Mouse (Mus musculus): Measurements from ENCODE around the gene Bod1. TPM values are rescaled to one million over a fixed set of nuclear protein-coding genes. Genes with fewer than 3 reads are reported as not detected.

Bod1 gene
- total and polyA plus RNA-seq, 3 experiments: 6.5 to 15.5 (median 7.8) TPM

GRCm38 (mm10) chr11:31662214-31662613, 9.5 kb downstream of the Bod1 start:
- Histone ChIP-seq H3K36me3 (replicated peaks) (peaks cover 45% of the 10 kb centered on the region), H3K9me3 (replicated peaks) (no peaks in the 10 kb centered on the region), H3K4me1 (ENCODE audit: insufficient read depth, low read depth, low read length) (no peaks in the 10 kb centered on the region), H3K4me3 (ENCODE audit: low read depth, low read length) (no peak overlapping the region), H3K27me3 (ENCODE audit: insufficient read depth, low read length) (peaks cover 6% of the 10 kb centered on the region; the same call in 1 of the 2 replicates)
- no peak for TF ChIP-seq GATA2 (IDR thresholded peaks at IDR 0.05; ENCODE audit: borderline replicate concordance, low read depth, low read length)
- no peak for TF ChIP-seq CTCF (IDR thresholded peaks at IDR 0.05; ENCODE audit: low read depth, low read length)
- TF ChIP-seq GATA1 (IDR thresholded peaks at IDR 0.05; ENCODE audit: borderline replicate concordance, low read length): no peak
- TF ChIP-seq POLR2AphosphoS5 (IDR thresholded peaks at IDR 0.05; ENCODE audit: insufficient replicate concordance, low read depth, low read length): no peak
- no peak for TF ChIP-seq TAL1 (conservative IDR thresholded peaks at IDR 0.05; ENCODE audit: low read depth, low read length)
- DNase-seq (ENCODE audit: low spot score): no peak
- no peak for ATAC-seq (ENCODE audit: extremely low read depth, insufficient number of reproducible peaks, low FRiP score, poor library complexity, severe bottlenecking)

GRCm38 (mm10) chr11:31657806-31658175, 13.9 kb downstream of the Bod1 start:
- Histone ChIP-seq H3K9me3 (replicated peaks) (no peaks in the 10 kb centered on the region), H3K27me3 (ENCODE audit: insufficient read depth, low read length) (peaks cover 16% of the 10 kb centered on the region), H3K4me1 (ENCODE audit: insufficient read depth, low read depth, low read length) (no peaks in the 10 kb centered on the region), H3K4me3 (ENCODE audit: low read depth, low read length) (no peak overlapping the region), H3K36me3 (replicated peaks) (peaks cover 2% of the 10 kb centered on the region)
- TF ChIP-seq POLR2AphosphoS5 (IDR thresholded peaks at IDR 0.05; ENCODE audit: insufficient replicate concordance, low read depth, low read length) (no peak), GATA2 (IDR thresholded peaks at IDR 0.05; ENCODE audit: borderline replicate concordance, low read depth, low read length) (no peak), GATA1 (IDR thresholded peaks at IDR 0.05; ENCODE audit: borderline replicate concordance, low read length) (no peak), CTCF (IDR thresholded peaks at IDR 0.05; ENCODE audit: low read depth, low read length) (no peak), TAL1 (conservative IDR thresholded peaks at IDR 0.05; ENCODE audit: low read depth, low read length) (no peak)
- DNase-seq (ENCODE audit: low spot score) (no peak), ATAC-seq (ENCODE audit: extremely low read depth, insufficient number of reproducible peaks, low FRiP score, poor library complexity, severe bottlenecking) (no peak)

GRCm38 (mm10) chr11:31657168-31657805, 14.4 kb downstream of the Bod1 start:
- Histone ChIP-seq H3K4me1 (ENCODE audit: insufficient read depth, low read depth, low read length) (no peaks in the 10 kb centered on the region), H3K9me3 (replicated peaks) (no peaks in the 10 kb centered on the region), H3K36me3 (replicated peaks) (no peaks in the 10 kb centered on the region), H3K4me3 (ENCODE audit: low read depth, low read length) (no peak overlapping the region), H3K27me3 (ENCODE audit: insufficient read depth, low read length) (peaks cover 16% of the 10 kb centered on the region)
- ATAC-seq (ENCODE audit: extremely low read depth, insufficient number of reproducible peaks, low FRiP score, poor library complexity, severe bottlenecking) (no peak), DNase-seq (ENCODE audit: low spot score) (no peak)
- TF ChIP-seq GATA2 (IDR thresholded peaks at IDR 0.05; ENCODE audit: borderline replicate concordance, low read depth, low read length) (no peak), CTCF (IDR thresholded peaks at IDR 0.05; ENCODE audit: low read depth, low read length) (no peak), POLR2AphosphoS5 (IDR thresholded peaks at IDR 0.05; ENCODE audit: insufficient replicate concordance, low read depth, low read length) (no peak), GATA1 (IDR thresholded peaks at IDR 0.05; ENCODE audit: borderline replicate concordance, low read length) (no peak), TAL1 (conservative IDR thresholded peaks at IDR 0.05; ENCODE audit: low read depth, low read length) (no peak)

- Histone ChIP-seq H3K27me3 (ENCODE audit: insufficient read depth, low read length) (peaks cover 10% of the 10 kb centered on the region; the same call in 1 of the 2 replicates), H3K36me3 (replicated peaks) (no peaks in the 10 kb centered on the region), H3K9me3 (replicated peaks) (no peaks in the 10 kb centered on the region), H3K4me1 (ENCODE audit: insufficient read depth, low read depth, low read length) (no peaks in the 10 kb centered on the region), H3K4me3 (ENCODE audit: low read depth, low read length) (no peak overlapping the region)
- ATAC-seq (ENCODE audit: extremely low read depth, insufficient number of reproducible peaks, low FRiP score, poor library complexity, severe bottlenecking) (no peak), DNase-seq (ENCODE audit: low spot score) (no peak)
- TF ChIP-seq POLR2AphosphoS5 (IDR thresholded peaks at IDR 0.05; ENCODE audit: insufficient replicate concordance, low read depth, low read length) (no peak), GATA1 (IDR thresholded peaks at IDR 0.05; ENCODE audit: borderline replicate concordance, low read length) (no peak), TAL1 (conservative IDR thresholded peaks at IDR 0.05; ENCODE audit: low read depth, low read length) (no peak), CTCF (IDR thresholded peaks at IDR 0.05; ENCODE audit: low read depth, low read length) (no peak), GATA2 (IDR thresholded peaks at IDR 0.05; ENCODE audit: borderline replicate concordance, low read depth, low read length) (no peak)
Measured at GRCm38 (mm10) chr11:31649507-31649906, 22.2 kb downstream of the Bod1 start.

- TF ChIP-seq CTCF (IDR thresholded peaks at IDR 0.05; ENCODE audit: low read depth, low read length) (no peak), GATA2 (IDR thresholded peaks at IDR 0.05; ENCODE audit: borderline replicate concordance, low read depth, low read length) (no peak), GATA1 (IDR thresholded peaks at IDR 0.05; ENCODE audit: borderline replicate concordance, low read length) (no peak)
- Histone ChIP-seq H3K9me3 (replicated peaks) (no peaks in the 10 kb centered on the region), H3K4me1 (ENCODE audit: insufficient read depth, low read depth, low read length) (no peaks in the 10 kb centered on the region), H3K27me3 (ENCODE audit: insufficient read depth, low read length) (peaks cover 10% of the 10 kb centered on the region; the same call in 1 of the 2 replicates), H3K4me3 (ENCODE audit: low read depth, low read length) (no peak overlapping the region), H3K36me3 (replicated peaks) (no peaks in the 10 kb centered on the region)
- ATAC-seq (ENCODE audit: extremely low read depth, insufficient number of reproducible peaks, low FRiP score, poor library complexity, severe bottlenecking): no peak
- no peak for DNase-seq (ENCODE audit: low spot score)
Measured at GRCm38 (mm10) chr11:31647268-31647667, 24.4 kb downstream of the Bod1 start.

- Histone ChIP-seq H3K36me3 (replicated peaks) (no peaks in the 10 kb centered on the region), H3K4me3 (ENCODE audit: low read depth, low read length) (no peak overlapping the region), H3K9me3 (replicated peaks) (no peaks in the 10 kb centered on the region), H3K27me3 (ENCODE audit: insufficient read depth, low read length) (peaks cover 10% of the 10 kb centered on the region; the same call in 1 of the 2 replicates), H3K4me1 (ENCODE audit: insufficient read depth, low read depth, low read length) (no peaks in the 10 kb centered on the region)
- ATAC-seq (ENCODE audit: extremely low read depth, insufficient number of reproducible peaks, low FRiP score, poor library complexity, severe bottlenecking) (no peak), DNase-seq (ENCODE audit: low spot score) (no peak)
- TF ChIP-seq GATA1 (IDR thresholded peaks at IDR 0.05; ENCODE audit: borderline replicate concordance, low read length) (no peak), TAL1 (conservative IDR thresholded peaks at IDR 0.05; ENCODE audit: low read depth, low read length) (no peak), CTCF (IDR thresholded peaks at IDR 0.05; ENCODE audit: low read depth, low read length) (no peak), POLR2AphosphoS5 (IDR thresholded peaks at IDR 0.05; ENCODE audit: insufficient replicate concordance, low read depth, low read length) (no peak), GATA2 (IDR thresholded peaks at IDR 0.05; ENCODE audit: borderline replicate concordance, low read depth, low read length) (no peak)
Measured at GRCm38 (mm10) chr11:31646571-31646970, 25.1 kb downstream of the Bod1 start.
